Mouse (Mus musculus): ENCODE data around the gene Alyref. TPM values are rescaled to one million over a fixed set of nuclear protein-coding genes. Genes with fewer than 3 reads are reported as not detected.
"Not testable (repeated sequence)": the region's sequence is repeated elsewhere in the genome, so short reads cannot be mapped to it uniquely, and the experiment has no call there.

The Alyref gene
- polyA plus RNA-seq, 1 experiment from 2014 or later, result 448 TPM

- peak overlapping the region; percentile 88 for H3K4me2 ChIP-seq (ENCODE audit: low read length)
- H3K4me3 ChIP-seq (ENCODE audit: low read depth, low read length), result peak overlapping the region; percentile 98
- no peaks in the 10 kb centered on the region for H3K9me3 ChIP-seq (ENCODE audit: control insufficient read depth, low read length)
- H3K36me3 ChIP-seq (ENCODE audit: control insufficient read depth, insufficient read depth, low read length), result peaks cover 64% of the 10 kb centered on the region
- WGBS, result 46% methylated on average over 17 of the region's 17 CpGs
- H3K4me1 ChIP-seq (replicated peaks; ENCODE audit: control insufficient read depth, insufficient read depth, low read length), result peaks cover 20% of the 10 kb centered on the region
- no peaks in the 10 kb centered on the region for H3K27me3 ChIP-seq (replicated peaks; ENCODE audit: control insufficient read depth, insufficient read depth, low read length)
- no peak for ATAC-seq (replicated peaks; ENCODE audit: low FRiP score, low TSS enrichment, low read depth)
- peak overlapping the region; percentile 81 for H3K27ac ChIP-seq (ENCODE audit: low read depth)
- H3K9ac ChIP-seq (ENCODE audit: low read length), result peak overlapping the region; percentile 63
- DNase-seq (ENCODE audit: low spot score), result peak; percentile 63
Observed at GRCm38 (mm10) chr11:120598990-120599549, 905 bp upstream of the Alyref start.

GRCm38 (mm10) chr11:120597240-120598235 lies 627 bp downstream of the Alyref start:
- peak; percentile 72 for DNase-seq (ENCODE audit: low spot score)
- peaks cover 65% of the 10 kb centered on the region for H3K36me3 ChIP-seq (ENCODE audit: control insufficient read depth, insufficient read depth, low read length)
- WGBS, result 5% methylated on average over 74 of the region's 99 CpGs
- H3K9me3 ChIP-seq (ENCODE audit: control insufficient read depth, low read length), result no peaks in the 10 kb centered on the region
- peak overlapping the region; percentile 96 for H3K9ac ChIP-seq (ENCODE audit: low read length)
- H3K27me3 ChIP-seq (replicated peaks; ENCODE audit: control insufficient read depth, insufficient read depth, low read length), result no peaks in the 10 kb centered on the region
- H3K27ac ChIP-seq (ENCODE audit: low read depth), result peak overlapping the region; percentile 81
- peaks cover 20% of the 10 kb centered on the region for H3K4me1 ChIP-seq (replicated peaks; ENCODE audit: control insufficient read depth, insufficient read depth, low read length)
- peak overlapping the region; percentile 88 for H3K4me2 ChIP-seq (ENCODE audit: low read length)
- ATAC-seq (replicated peaks; ENCODE audit: low FRiP score, low TSS enrichment, low read depth), result peak; percentile 38; the same call in 1 of the 2 replicates
- peak overlapping the region; percentile 98 for H3K4me3 ChIP-seq (ENCODE audit: low read depth, low read length)

- ATAC-seq (replicated peaks; ENCODE audit: low FRiP score, low TSS enrichment, low read depth), result no peak
- H3K9me3 ChIP-seq (ENCODE audit: control insufficient read depth, low read length), result peaks cover 4% of the 10 kb centered on the region; the same call in 1 of the 2 replicates
- no peaks in the 10 kb centered on the region for H3K27me3 ChIP-seq (replicated peaks; ENCODE audit: control insufficient read depth, insufficient read depth, low read length)
- H3K4me3 ChIP-seq (ENCODE audit: low read depth, low read length), result no peak overlapping the region
- no peak overlapping the region for H3K9ac ChIP-seq (ENCODE audit: low read length)
- H3K4me1 ChIP-seq (replicated peaks; ENCODE audit: control insufficient read depth, insufficient read depth, low read length), result no peaks in the 10 kb centered on the region
- 91% methylated on average over 6 of the region's 6 CpGs for WGBS
- H3K4me2 ChIP-seq (ENCODE audit: low read length), result no peak overlapping the region
- DNase-seq (ENCODE audit: low spot score), result no peak
- peaks cover 88% of the 10 kb centered on the region for H3K36me3 ChIP-seq (ENCODE audit: control insufficient read depth, insufficient read depth, low read length)
- H3K27ac ChIP-seq (ENCODE audit: low read depth), result no peak overlapping the region
Observed at GRCm38 (mm10) chr11:120588531-120588930, 9.6 kb downstream of the Alyref start.

DNA sequence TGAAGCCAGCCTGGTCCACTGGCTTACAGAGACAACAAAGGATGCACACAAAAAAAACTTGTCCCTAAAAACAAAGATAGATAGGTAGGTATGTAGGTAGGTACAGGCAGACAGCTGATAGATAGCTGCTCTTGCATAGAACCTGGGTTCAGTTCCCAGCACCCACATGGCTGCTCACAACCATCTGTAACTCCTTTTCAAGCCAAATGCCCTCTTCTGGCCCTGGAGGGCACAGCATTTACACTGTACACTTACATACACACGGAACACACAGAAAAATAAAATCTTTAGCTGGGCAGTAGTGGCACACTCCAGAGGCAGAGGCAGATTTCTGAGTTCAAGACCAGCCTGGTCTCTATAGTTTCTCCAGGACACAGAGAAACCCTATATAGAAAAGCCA lies 14.2 kb downstream of the Alyref start:
- Histone ChIP-seq H3K9me3 (ENCODE audit: control insufficient read depth, low read length) (peaks cover 4% of the 10 kb centered on the region; the same call in 1 of the 2 replicates), H3K27me3 (replicated peaks; ENCODE audit: control insufficient read depth, insufficient read depth, low read length) (no peaks in the 10 kb centered on the region), H3K9ac (ENCODE audit: low read length) (no peak overlapping the region), H3K36me3 (ENCODE audit: control insufficient read depth, insufficient read depth, low read length) (peaks cover 55% of the 10 kb centered on the region), H3K4me2 (ENCODE audit: low read length) (no peak overlapping the region), H3K4me3 (ENCODE audit: low read depth, low read length) (no peak overlapping the region), H3K27ac (ENCODE audit: low read depth) (no peak overlapping the region), H3K4me1 (replicated peaks; ENCODE audit: control insufficient read depth, insufficient read depth, low read length) (peaks cover 19% of the 10 kb centered on the region)
- 97% methylated on average over 1 of the region's 1 CpGs for WGBS
- no peak for DNase-seq (ENCODE audit: low spot score)
- no peak for ATAC-seq (replicated peaks; ENCODE audit: low FRiP score, low TSS enrichment, low read depth)

DNA sequence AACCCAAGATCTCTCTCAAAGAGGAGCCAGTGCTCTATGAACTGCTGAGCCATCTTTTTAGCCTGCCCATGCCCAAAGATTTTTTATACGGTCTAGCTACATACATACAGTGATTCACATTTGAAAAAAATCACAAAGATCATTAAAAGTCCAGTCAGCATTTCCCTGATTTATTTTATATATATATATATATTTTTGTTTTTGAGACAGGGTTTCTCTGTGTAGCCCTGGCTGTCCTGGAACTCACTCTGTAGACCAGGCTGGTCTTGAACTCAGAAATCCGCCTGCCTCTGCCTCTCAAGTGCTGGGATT lies 15.2 kb downstream of the Alyref start:
- not testable (repeated sequence) for H3K27me3 ChIP-seq (replicated peaks; ENCODE audit: control insufficient read depth, insufficient read depth, low read length); H3K9ac ChIP-seq (ENCODE audit: low read length); ATAC-seq (replicated peaks; ENCODE audit: low FRiP score, low TSS enrichment, low read depth); H3K9me3 ChIP-seq (ENCODE audit: control insufficient read depth, low read length); DNase-seq (ENCODE audit: low spot score); H3K4me3 ChIP-seq (ENCODE audit: low read depth, low read length); H3K27ac ChIP-seq (ENCODE audit: low read depth); H3K4me2 ChIP-seq (ENCODE audit: low read length)
- Histone ChIP-seq H3K36me3 (ENCODE audit: control insufficient read depth, insufficient read depth, low read length) (peaks cover 57% of the 10 kb centered on the region), H3K4me1 (replicated peaks; ENCODE audit: control insufficient read depth, insufficient read depth, low read length) (peaks cover 19% of the 10 kb centered on the region)
- WGBS, result 90% methylated on average over 2 of the region's 2 CpGs

DNA sequence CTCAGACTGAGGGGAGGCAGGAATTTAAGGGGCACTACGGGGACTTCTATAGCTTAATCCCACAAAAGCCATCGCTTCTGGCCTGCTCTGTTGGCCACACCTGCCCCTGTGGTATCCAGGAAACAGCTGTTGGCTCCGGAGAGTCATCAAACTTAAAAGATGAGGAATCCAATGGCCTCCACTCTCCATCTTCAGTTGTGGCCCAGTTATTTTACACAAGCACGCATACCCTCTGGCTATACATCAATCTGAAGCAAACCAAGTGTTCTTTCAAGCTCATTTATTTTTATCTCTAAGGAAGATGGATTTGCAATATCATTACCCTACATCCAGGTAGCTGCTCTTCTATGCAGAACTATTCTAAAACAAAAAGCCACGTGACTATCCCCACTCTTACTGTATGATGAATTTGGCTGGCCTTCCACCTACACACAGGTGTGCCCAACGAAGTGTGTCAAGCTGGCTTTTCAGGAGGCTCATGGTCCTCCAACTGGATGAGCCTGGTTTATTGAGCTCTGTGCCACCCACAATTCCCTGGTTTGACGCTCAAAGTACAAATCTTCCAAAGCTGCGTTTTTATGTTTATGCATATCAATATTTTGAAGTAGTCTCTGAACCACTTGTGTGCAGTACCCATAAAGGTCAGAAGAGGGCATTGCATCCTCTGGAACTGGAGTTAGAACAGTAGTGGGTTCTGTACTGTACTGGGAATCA lies 15.7 kb downstream of the Alyref start:
- no peaks in the 10 kb centered on the region for H3K27me3 ChIP-seq (replicated peaks; ENCODE audit: control insufficient read depth, insufficient read depth, low read length)
- ATAC-seq (replicated peaks; ENCODE audit: low FRiP score, low TSS enrichment, low read depth), result no peak
- 72% methylated on average over 8 of the region's 8 CpGs for whole genome bisulfite sequencing
- H3K4me1 ChIP-seq (replicated peaks; ENCODE audit: control insufficient read depth, insufficient read depth, low read length), result peaks cover 19% of the 10 kb centered on the region
- peaks cover 4% of the 10 kb centered on the region; the same call in 1 of the 2 replicates for H3K9me3 ChIP-seq (ENCODE audit: control insufficient read depth, low read length)
- no peak for DNase-seq (ENCODE audit: low spot score)
- peaks cover 57% of the 10 kb centered on the region for H3K36me3 ChIP-seq (ENCODE audit: control insufficient read depth, insufficient read depth, low read length)
- peak overlapping the region; percentile 97 for H3K4me2 ChIP-seq (ENCODE audit: low read length)
- peak overlapping the region; percentile 91 for H3K27ac ChIP-seq (ENCODE audit: low read depth)
- H3K4me3 ChIP-seq (ENCODE audit: low read depth, low read length), result peak overlapping the region; percentile 89
- peak overlapping the region; percentile 93 for H3K9ac ChIP-seq (ENCODE audit: low read length)

DNA sequence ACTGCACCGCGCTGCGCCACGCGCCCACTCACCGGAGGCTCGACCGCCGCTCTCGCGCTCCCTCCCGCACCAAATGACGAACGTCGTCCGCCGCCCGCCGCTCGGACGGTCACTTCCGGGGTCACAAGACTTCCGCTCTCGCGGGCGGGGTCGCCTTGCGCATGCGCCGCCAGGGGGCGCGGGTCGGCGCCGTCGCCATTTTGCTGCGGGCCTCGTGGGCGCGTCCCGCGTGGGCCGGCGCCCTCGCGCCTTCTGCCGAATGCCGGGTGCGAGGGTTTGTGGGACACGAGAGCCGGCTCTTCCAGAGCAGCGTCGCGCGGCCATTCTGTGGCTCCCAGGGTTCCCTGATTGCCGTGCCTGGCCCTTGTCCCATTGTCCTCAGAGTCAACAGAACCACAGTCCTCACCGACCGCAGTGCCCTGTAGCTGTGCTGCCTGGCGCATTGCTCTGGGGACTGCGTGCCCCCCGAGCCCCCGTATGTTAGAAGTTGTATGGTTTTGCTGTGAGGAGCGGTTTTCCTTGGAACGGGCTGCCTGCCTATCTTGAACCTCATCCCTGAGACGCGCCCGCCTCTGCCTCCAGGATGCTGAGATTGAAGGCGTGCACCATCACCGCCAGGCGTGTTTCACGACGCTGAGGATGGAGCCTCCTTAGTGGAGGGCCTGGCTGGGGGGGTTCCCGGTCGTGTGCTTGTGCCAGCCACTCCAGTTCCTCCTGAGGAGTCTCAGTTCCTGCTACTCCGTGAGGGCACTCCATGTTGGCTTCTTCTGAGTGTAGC lies 16.5 kb downstream of the Alyref start, which contains the start of gene Arhgdia:
TSS of gene Arhgdia (minus strand) at position 135 of the 778 bp plus-strand sequence.
- Histone ChIP-seq H3K4me1 (replicated peaks; ENCODE audit: control insufficient read depth, insufficient read depth, low read length) (peaks cover 19% of the 10 kb centered on the region), H3K4me2 (ENCODE audit: low read length) (peak within 1 kb of the TSS; percentile 97), H3K27ac (ENCODE audit: low read depth) (peak within 1 kb of the TSS; percentile 91), H3K9ac (ENCODE audit: low read length) (peak within 1 kb of the TSS; percentile 93), H3K4me3 (ENCODE audit: low read depth, low read length) (peak within 1 kb of the TSS; percentile 89), H3K36me3 (ENCODE audit: control insufficient read depth, insufficient read depth, low read length) (peaks cover 57% of the 10 kb centered on the region), H3K9me3 (ENCODE audit: control insufficient read depth, low read length) (peaks cover 4% of the 10 kb centered on the region; the same call in 1 of the 2 replicates), H3K27me3 (replicated peaks; ENCODE audit: control insufficient read depth, insufficient read depth, low read length) (no peaks in the 10 kb centered on the region)
- ATAC-seq (replicated peaks; ENCODE audit: low FRiP score, low TSS enrichment, low read depth), result peak; percentile 42
- 4% methylated on average over 67 of the region's 75 CpGs for WGBS
- DNase-seq (ENCODE audit: low spot score), result peak; percentile 93

Data from intestine, embryonic 14.5 days (tissue).